Mouse (Mus musculus) retina, embryonic 14.5 days (tissue): ENCODE measurements around the gene Bach2.

Experiments used
- DNase-seq: peaks from one replicate; pipeline ENCODE4 v3.0.0-alpha.2; 2015; ENCODE audit warnings: low spot score

Bach2 gene

GRCm38 (mm10) chr4:32297071-32297671 lies 58.6 kb downstream of the Bach2 start:
- no peak for DNase-seq

- no peak for DNase-seq
Measured at GRCm38 (mm10) chr4:32299221-32299620, 60.6 kb downstream of the Bach2 start.

GRCm38 (mm10) chr4:32299970-32300369 lies 61.4 kb downstream of the Bach2 start:
- no peak for DNase-seq

- no peak for DNase-seq
Measured at GRCm38 (mm10) chr4:32302668-32303067, 64.1 kb downstream of the Bach2 start.

GRCm38 (mm10) chr4:32303076-32303475 lies 64.5 kb downstream of the Bach2 start:
- DNase-seq, result peak; percentile 59

GRCm38 (mm10) chr4:32303674-32304073 lies 65.1 kb downstream of the Bach2 start:
- DNase-seq, result peak; percentile 66

GRCm38 (mm10) chr4:32304221-32304703 lies 65.7 kb downstream of the Bach2 start:
- peak; percentile 24 for DNase-seq

- peak; percentile 55 for DNase-seq
Measured at GRCm38 (mm10) chr4:32305036-32305615, 66.5 kb downstream of the Bach2 start.

GRCm38 (mm10) chr4:32305683-32306082 lies 67.1 kb downstream of the Bach2 start:
- no peak for DNase-seq

GRCm38 (mm10) chr4:32306169-32306792 lies 67.7 kb downstream of the Bach2 start:
- DNase-seq, result no peak

GRCm38 (mm10) chr4:32307215-32307614 lies 68.6 kb downstream of the Bach2 start:
- no peak for DNase-seq

- DNase-seq, result no peak
Measured at GRCm38 (mm10) chr4:32312171-32312946, 73.8 kb downstream of the Bach2 start.

GRCm38 (mm10) chr4:32314919-32315318 lies 76.3 kb downstream of the Bach2 start:
- DNase-seq, result no peak

- no peak for DNase-seq
Measured at GRCm38 (mm10) chr4:32318608-32319007, 80.0 kb downstream of the Bach2 start.

- DNase-seq, result no peak
Measured at GRCm38 (mm10) chr4:32319327-32319726, 80.7 kb downstream of the Bach2 start.

- no peak for DNase-seq
Measured at GRCm38 (mm10) chr4:32320039-32320438, 81.4 kb downstream of the Bach2 start.

- DNase-seq, result no peak
Measured at GRCm38 (mm10) chr4:32324111-32324510, 85.5 kb downstream of the Bach2 start.

GRCm38 (mm10) chr4:32324967-32325366 lies 86.4 kb downstream of the Bach2 start:
- DNase-seq, result no peak

- DNase-seq, result peak; percentile 60
Measured at GRCm38 (mm10) chr4:32325596-32325995, 87.0 kb downstream of the Bach2 start.

GRCm38 (mm10) chr4:32326279-32326678 lies 87.7 kb downstream of the Bach2 start:
- DNase-seq, result no peak

GRCm38 (mm10) chr4:32326860-32327259 lies 88.3 kb downstream of the Bach2 start:
- peak; percentile 34 for DNase-seq

- DNase-seq, result peak; percentile 45
Measured at GRCm38 (mm10) chr4:32327626-32328025, 89.0 kb downstream of the Bach2 start.

GRCm38 (mm10) chr4:32328561-32328960 lies 90.0 kb downstream of the Bach2 start:
- no peak for DNase-seq
